Mouse (Mus musculus) lung, postnatal 36 days (tissue): ENCODE measurements at regions not wholly inside any gene's neighbourhood (a gene's known extent, or its start where the extent isn't known, plus 50 kb on each side); places are given as distances from the start of the nearest gene placed in this dataset.

Experiments
- DNase-seq: peaks from one replicate; pipeline ENCODE4 v3.0.0; 2022; ENCODE audit warnings: mixed read lengths

GRCm38 (mm10) chr14:19665756-19666155 is 63.4 kb upstream of the Gm5458 start:
- DNase-seq: peak; percentile 7

- no peak for DNase-seq
Observed at GRCm38 (mm10) chr14:19674046-19674445, 71.7 kb upstream of the Gm5458 start.

DNA sequence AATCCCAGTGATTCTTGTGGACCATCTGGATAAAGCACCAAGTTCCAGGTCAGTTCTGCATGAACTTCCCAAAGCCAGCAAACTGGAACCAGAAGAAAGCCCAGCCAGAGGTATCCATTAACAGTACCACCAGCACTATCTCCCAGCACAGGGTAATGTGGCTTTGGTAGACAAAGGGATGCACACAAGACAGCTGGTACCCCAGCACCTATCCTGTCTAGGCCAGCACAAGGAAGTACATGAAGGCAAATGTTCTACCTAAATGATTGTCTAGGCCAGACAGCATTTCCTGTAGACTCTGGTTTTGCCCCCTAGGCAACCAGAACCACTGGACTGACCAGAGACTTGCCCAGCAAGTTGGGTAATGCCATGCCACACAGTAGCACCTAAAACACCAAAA is 62.6 kb upstream of the Nid2 start:
- DNase-seq: no peak

DNA sequence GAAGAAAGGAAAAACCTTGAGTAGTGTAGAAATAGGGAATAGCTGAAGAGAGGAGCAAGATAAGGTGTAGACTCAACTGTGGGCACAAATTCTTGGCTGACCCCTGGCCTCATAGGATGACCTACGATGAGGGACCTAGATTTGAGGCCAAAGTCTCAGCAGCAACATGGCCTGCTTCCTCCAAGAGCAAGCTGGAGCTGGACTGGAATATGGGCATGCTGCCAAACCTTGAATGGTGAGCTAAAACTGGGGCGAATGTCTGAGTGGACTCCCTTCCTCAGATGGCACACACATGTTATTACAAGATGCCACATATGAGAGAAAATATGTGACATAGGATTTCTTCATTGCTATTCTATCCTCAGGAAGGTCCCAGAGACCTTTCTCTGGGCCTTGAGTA is 57.5 kb upstream of the Nid2 start:
- DNase-seq: no peak

DNA sequence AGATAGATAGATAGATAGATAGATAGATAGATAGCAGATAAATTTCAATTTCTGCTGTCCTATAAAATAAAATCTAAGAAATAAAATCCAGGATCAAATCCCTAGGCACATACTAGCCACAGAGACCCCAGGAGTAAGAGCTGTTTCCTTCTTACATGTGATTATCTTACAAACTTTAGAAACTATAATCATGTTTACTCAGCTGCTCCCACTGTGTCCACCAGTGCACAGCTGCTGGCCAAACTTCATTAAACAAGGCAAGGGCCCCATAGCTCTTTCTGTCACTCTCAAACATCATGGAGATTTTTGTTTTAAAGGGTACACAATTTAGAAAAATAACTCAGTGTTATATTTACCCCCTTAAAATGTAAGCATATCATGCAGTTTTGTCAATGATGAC is 56.8 kb upstream of the Nid2 start:
- DNase-seq: no peak

- no peak for DNase-seq
Observed at GRCm38 (mm10) chr14:19699497-19699896, 51.6 kb upstream of the Nid2 start.
